Mouse (Mus musculus): Measurements from ENCODE around the gene Fam131c. TPM values are rescaled to one million over a fixed set of nuclear protein-coding genes. Genes with fewer than 3 reads are reported as not detected.
A peak's percentile ranks its signal among the peaks of the same experiment; 100 is the strongest.

Gene Fam131c
- not detected in 2 replicates for polyA plus RNA-seq (2015; fragmentation: Nextera tagmentation; extraction: Ambion mirVana)

GRCm38 (mm10) chr4:141367997-141368791 is at the start of gene Fam131c:
Gene Fam131c (plus strand): TSS chr4:141368220.
- Histone ChIP-seq H3K4me3 (ENCODE audit: low read depth, low read length) (peak within 1 kb of the TSS; percentile 48), H3K9me3 (replicated peaks; ENCODE audit: control insufficient read depth, low read length) (no peaks in the 10 kb centered on the region), H3K27me3 (ENCODE audit: control insufficient read depth, insufficient read depth, low read depth, low read length) (peaks cover 29% of the 10 kb centered on the region), H3K36me3 (ENCODE audit: control insufficient read depth, insufficient read depth) (no peaks in the 10 kb centered on the region), H3K9ac (ENCODE audit: low read depth, low read length) (no peak within 1 kb of the TSS; the same call in 1 of the 2 replicates), H3K27ac (ENCODE audit: low read length) (no peak within 1 kb of the TSS), H3K4me2 (ENCODE audit: low read depth, low read length) (peak within 1 kb of the TSS; percentile 71), H3K4me1 (ENCODE audit: control insufficient read depth, low read depth, low read length) (no peaks in the 10 kb centered on the region; the same call in 1 of the 2 replicates)
- peak; percentile 34; the same call in 1 of the 2 replicates for ATAC-seq (ENCODE audit: low read depth)
- 4% methylated on average over 63 of the region's 71 CpGs for WGBS (ENCODE audit: insufficient replicate concordance)

GRCm38 (mm10) chr4:141322526-141322925 is 45.5 kb upstream of the Fam131c start:
- no peaks in the 10 kb centered on the region for H3K4me1 ChIP-seq (ENCODE audit: control insufficient read depth, low read depth, low read length)
- no peak for ATAC-seq (ENCODE audit: low read depth)
- no peak overlapping the region for H3K4me2 ChIP-seq (ENCODE audit: low read depth, low read length)
- no peaks in the 10 kb centered on the region; the same call in 1 of the 2 replicates for H3K36me3 ChIP-seq (ENCODE audit: control insufficient read depth, insufficient read depth)
- H3K27ac ChIP-seq (ENCODE audit: low read length) = no peak overlapping the region
- WGBS (ENCODE audit: insufficient replicate concordance) = 44% methylated on average over 11 of the region's 11 CpGs
- no peaks in the 10 kb centered on the region for H3K9me3 ChIP-seq (replicated peaks; ENCODE audit: control insufficient read depth, low read length)
- no peak overlapping the region for H3K4me3 ChIP-seq (ENCODE audit: low read depth, low read length)
- H3K9ac ChIP-seq (ENCODE audit: low read depth, low read length) = no peak overlapping the region
- no peaks in the 10 kb centered on the region for H3K27me3 ChIP-seq (ENCODE audit: control insufficient read depth, insufficient read depth, low read depth, low read length)

GRCm38 (mm10) chr4:141324771-141325191 is 43.2 kb upstream of the Fam131c start:
- no peaks in the 10 kb centered on the region for H3K9me3 ChIP-seq (replicated peaks; ENCODE audit: control insufficient read depth, low read length)
- 55% methylated on average over 6 of the region's 6 CpGs for WGBS (ENCODE audit: insufficient replicate concordance)
- no peaks in the 10 kb centered on the region; the same call in 1 of the 2 replicates for H3K36me3 ChIP-seq (ENCODE audit: control insufficient read depth, insufficient read depth)
- H3K4me2 ChIP-seq (ENCODE audit: low read depth, low read length) = no peak overlapping the region
- H3K27me3 ChIP-seq (ENCODE audit: control insufficient read depth, insufficient read depth, low read depth, low read length) = no peaks in the 10 kb centered on the region
- no peak overlapping the region for H3K4me3 ChIP-seq (ENCODE audit: low read depth, low read length)
- H3K9ac ChIP-seq (ENCODE audit: low read depth, low read length) = no peak overlapping the region
- no peak overlapping the region for H3K27ac ChIP-seq (ENCODE audit: low read length)
- no peaks in the 10 kb centered on the region for H3K4me1 ChIP-seq (ENCODE audit: control insufficient read depth, low read depth, low read length)
- ATAC-seq (ENCODE audit: low read depth) = no peak

DNA sequence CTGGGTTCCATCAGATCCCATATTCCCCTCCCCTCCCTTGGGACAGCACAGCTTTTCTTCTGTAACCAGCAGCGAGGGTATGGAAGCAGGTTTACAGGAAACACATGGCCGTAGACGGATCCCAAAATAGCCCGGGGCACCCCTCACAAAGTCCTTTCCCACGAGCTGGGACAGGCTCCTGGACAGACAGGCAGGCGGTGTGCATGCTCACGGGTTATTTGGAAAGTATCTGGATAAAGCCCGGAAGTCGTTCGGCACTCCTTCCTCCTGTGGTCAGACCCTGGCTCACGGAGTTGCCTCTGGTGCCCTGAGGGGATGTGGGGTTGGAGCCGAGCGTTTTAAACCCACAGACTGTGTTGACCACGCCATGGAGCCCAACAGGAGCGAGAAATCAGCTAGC is 42.4 kb upstream of the Fam131c start:
- no peak for ATAC-seq (ENCODE audit: low read depth)
- no peaks in the 10 kb centered on the region for H3K27me3 ChIP-seq (ENCODE audit: control insufficient read depth, insufficient read depth, low read depth, low read length)
- no peak overlapping the region for H3K4me3 ChIP-seq (ENCODE audit: low read depth, low read length)
- H3K9me3 ChIP-seq (replicated peaks; ENCODE audit: control insufficient read depth, low read length) = no peaks in the 10 kb centered on the region
- WGBS (ENCODE audit: insufficient replicate concordance) = 19% methylated on average over 15 of the region's 15 CpGs
- no peak overlapping the region for H3K27ac ChIP-seq (ENCODE audit: low read length)
- no peaks in the 10 kb centered on the region for H3K4me1 ChIP-seq (ENCODE audit: control insufficient read depth, low read depth, low read length)
- H3K36me3 ChIP-seq (ENCODE audit: control insufficient read depth, insufficient read depth) = no peaks in the 10 kb centered on the region; the same call in 1 of the 2 replicates
- H3K4me2 ChIP-seq (ENCODE audit: low read depth, low read length) = no peak overlapping the region
- H3K9ac ChIP-seq (ENCODE audit: low read depth, low read length) = no peak overlapping the region

GRCm38 (mm10) chr4:141327075-141327474 is 40.9 kb upstream of the Fam131c start:
- no peak overlapping the region for H3K27ac ChIP-seq (ENCODE audit: low read length)
- 56% methylated on average over 4 of the region's 4 CpGs for whole genome bisulfite sequencing (ENCODE audit: insufficient replicate concordance)
- ATAC-seq (ENCODE audit: low read depth) = no peak
- no peak overlapping the region for H3K9ac ChIP-seq (ENCODE audit: low read depth, low read length)
- H3K36me3 ChIP-seq (ENCODE audit: control insufficient read depth, insufficient read depth) = no peaks in the 10 kb centered on the region; the same call in 1 of the 2 replicates
- H3K4me2 ChIP-seq (ENCODE audit: low read depth, low read length) = no peak overlapping the region
- no peaks in the 10 kb centered on the region for H3K4me1 ChIP-seq (ENCODE audit: control insufficient read depth, low read depth, low read length)
- no peaks in the 10 kb centered on the region for H3K9me3 ChIP-seq (replicated peaks; ENCODE audit: control insufficient read depth, low read length)
- H3K27me3 ChIP-seq (ENCODE audit: control insufficient read depth, insufficient read depth, low read depth, low read length) = no peaks in the 10 kb centered on the region
- no peak overlapping the region for H3K4me3 ChIP-seq (ENCODE audit: low read depth, low read length)

- Histone ChIP-seq H3K27ac (ENCODE audit: low read length) (no peak overlapping the region), H3K36me3 (ENCODE audit: control insufficient read depth, insufficient read depth) (no peaks in the 10 kb centered on the region), H3K9ac (ENCODE audit: low read depth, low read length) (no peak overlapping the region), H3K4me1 (ENCODE audit: control insufficient read depth, low read depth, low read length) (no peaks in the 10 kb centered on the region), H3K4me2 (ENCODE audit: low read depth, low read length) (no peak overlapping the region), H3K9me3 (replicated peaks; ENCODE audit: control insufficient read depth, low read length) (no peaks in the 10 kb centered on the region), H3K4me3 (ENCODE audit: low read depth, low read length) (no peak overlapping the region), H3K27me3 (ENCODE audit: control insufficient read depth, insufficient read depth, low read depth, low read length) (no peaks in the 10 kb centered on the region)
- ATAC-seq (ENCODE audit: low read depth) = no peak
- WGBS (ENCODE audit: insufficient replicate concordance) = 60% methylated on average over 9 of the region's 9 CpGs
These were observed 39.3 kb upstream of the Fam131c start for GRCm38 (mm10) chr4:141328742-141329141.

DNA sequence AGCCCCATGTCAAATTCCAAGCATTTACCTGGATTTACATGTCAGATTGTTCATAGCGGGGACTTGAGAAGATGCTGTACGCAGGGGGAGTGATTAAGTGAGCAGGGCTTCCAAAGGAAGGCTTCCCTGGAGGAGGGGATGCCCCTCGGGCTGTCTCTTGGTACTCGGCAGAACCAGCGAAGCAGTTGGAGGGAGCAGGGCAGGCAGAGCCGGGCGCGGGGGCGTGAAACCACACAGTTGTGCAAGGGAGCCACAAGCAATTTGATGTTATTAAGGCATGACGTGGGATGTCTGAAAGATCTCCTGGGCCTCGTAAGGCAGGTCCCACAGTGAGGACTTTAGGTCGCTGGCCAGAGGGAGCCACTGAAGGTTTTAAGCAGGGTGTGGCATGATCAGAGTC is 38.1 kb upstream of the Fam131c start:
- no peak overlapping the region for H3K27ac ChIP-seq (ENCODE audit: low read length)
- H3K9ac ChIP-seq (ENCODE audit: low read depth, low read length) = no peak overlapping the region
- no peaks in the 10 kb centered on the region for H3K36me3 ChIP-seq (ENCODE audit: control insufficient read depth, insufficient read depth)
- no peaks in the 10 kb centered on the region for H3K4me1 ChIP-seq (ENCODE audit: control insufficient read depth, low read depth, low read length)
- H3K27me3 ChIP-seq (ENCODE audit: control insufficient read depth, insufficient read depth, low read depth, low read length) = no peaks in the 10 kb centered on the region
- H3K9me3 ChIP-seq (replicated peaks; ENCODE audit: control insufficient read depth, low read length) = no peaks in the 10 kb centered on the region
- H3K4me3 ChIP-seq (ENCODE audit: low read depth, low read length) = no peak overlapping the region
- no peak for ATAC-seq (ENCODE audit: low read depth)
- WGBS (ENCODE audit: insufficient replicate concordance) = 46% methylated on average over 12 of the region's 12 CpGs
- no peak overlapping the region for H3K4me2 ChIP-seq (ENCODE audit: low read depth, low read length)

- 67% methylated on average over 2 of the region's 2 CpGs for whole genome bisulfite sequencing (ENCODE audit: insufficient replicate concordance)
- H3K9me3 ChIP-seq (replicated peaks; ENCODE audit: control insufficient read depth, low read length) = no peaks in the 10 kb centered on the region
- H3K27me3 ChIP-seq (ENCODE audit: control insufficient read depth, insufficient read depth, low read depth, low read length) = no peaks in the 10 kb centered on the region
- H3K9ac ChIP-seq (ENCODE audit: low read depth, low read length) = no peak overlapping the region
- H3K36me3 ChIP-seq (ENCODE audit: control insufficient read depth, insufficient read depth) = no peaks in the 10 kb centered on the region
- H3K4me3 ChIP-seq (ENCODE audit: low read depth, low read length) = no peak overlapping the region
- H3K27ac ChIP-seq (ENCODE audit: low read length) = no peak overlapping the region
- H3K4me1 ChIP-seq (ENCODE audit: control insufficient read depth, low read depth, low read length) = no peaks in the 10 kb centered on the region
- no peak for ATAC-seq (ENCODE audit: low read depth)
- H3K4me2 ChIP-seq (ENCODE audit: low read depth, low read length) = no peak overlapping the region
These were observed 36.6 kb upstream of the Fam131c start for GRCm38 (mm10) chr4:141331446-141331845.

- no peak for ATAC-seq (ENCODE audit: low read depth)
- Histone ChIP-seq H3K27me3 (ENCODE audit: control insufficient read depth, insufficient read depth, low read depth, low read length) (no peaks in the 10 kb centered on the region), H3K4me3 (ENCODE audit: low read depth, low read length) (no peak overlapping the region), H3K9ac (ENCODE audit: low read depth, low read length) (no peak overlapping the region), H3K4me2 (ENCODE audit: low read depth, low read length) (no peak overlapping the region), H3K4me1 (ENCODE audit: control insufficient read depth, low read depth, low read length) (no peaks in the 10 kb centered on the region), H3K36me3 (ENCODE audit: control insufficient read depth, insufficient read depth) (no peaks in the 10 kb centered on the region), H3K27ac (ENCODE audit: low read length) (no peak overlapping the region), H3K9me3 (replicated peaks; ENCODE audit: control insufficient read depth, low read length) (no peaks in the 10 kb centered on the region)
- 62% methylated on average over 7 of the region's 7 CpGs for WGBS (ENCODE audit: insufficient replicate concordance)
These were observed 35.8 kb upstream of the Fam131c start for GRCm38 (mm10) chr4:141332258-141332657.

All from liver, embryonic 16.5 days (tissue).